ENCODE assay signal across 26 mouse cellular contexts in the genomic region with DNA sequence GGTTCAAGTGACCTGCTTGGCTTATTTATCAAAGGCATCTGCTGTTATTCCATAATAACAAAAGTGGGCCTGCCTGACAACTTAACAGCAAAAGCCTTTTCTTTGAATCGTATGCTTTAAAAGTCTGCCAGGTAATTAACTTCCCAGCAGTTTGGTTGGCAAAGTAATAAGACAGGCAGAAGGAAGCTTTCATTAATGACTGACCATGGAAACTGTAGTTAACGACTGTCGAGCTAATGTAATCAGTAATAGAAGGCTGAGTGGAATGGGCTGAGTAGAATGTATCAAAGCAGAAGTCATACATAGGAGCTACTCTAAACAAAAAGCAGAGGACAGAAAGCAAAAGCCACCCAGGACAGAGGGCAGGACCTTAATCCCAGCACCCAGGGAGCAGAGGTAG.
DNase-seq lines count a peak whose midpoint lies in the region; ATAC-seq and TF ChIP-seq lines count a peak whose summit lies in the region.
"Had no signal": no experiment of that assay in that cellular context is flagged by ENCODE, and none has a peak within 500 bp of the region (broad histone marks: within the 10 kb centered on the region; RNA-seq: fewer than 3 reads in every experiment).

No protein-coding gene starts in this region.

- H3K27me3 ChIP-seq in forebrain, embryonic 16.5 days (replicated peaks; ENCODE audit: control insufficient read depth, insufficient read depth, low read length), result no peaks in the 10 kb centered on the region
- no peaks in the 10 kb centered on the region for H3K27me3 ChIP-seq in forebrain, embryonic 12.5 days
- no peaks in the 10 kb centered on the region for H3K27me3 ChIP-seq in kidney, embryonic 14.5 days (ENCODE audit: control insufficient read depth, insufficient read depth, low read length)
- no peaks in the 10 kb centered on the region for H3K27me3 ChIP-seq in midbrain, postnatal 0 days (ENCODE audit: insufficient read depth, low read length)
- H3K27me3 ChIP-seq in midbrain, embryonic 16.5 days (ENCODE audit: control insufficient read depth, insufficient read depth, low read depth, low read length), result no peaks in the 10 kb centered on the region
- H3K27me3 ChIP-seq: embryonic facial prominence, embryonic 15.5 days; limb, embryonic 13.5 days; liver, embryonic 13.5 days; megakaryocyte, embryonic 14.5 days; midbrain, embryonic 12.5 days had no signal

- H3K4me1 ChIP-seq in forebrain, embryonic 16.5 days (replicated peaks; ENCODE audit: control insufficient read depth, insufficient read depth, low read length), result no peaks in the 10 kb centered on the region
- no peaks in the 10 kb centered on the region for H3K4me1 ChIP-seq in forebrain, embryonic 12.5 days
- no peaks in the 10 kb centered on the region for H3K4me1 ChIP-seq in kidney, embryonic 14.5 days (ENCODE audit: control insufficient read depth, insufficient read depth, low read length)
- no peaks in the 10 kb centered on the region for H3K4me1 ChIP-seq in midbrain, postnatal 0 days (ENCODE audit: insufficient read depth, low read length)
- no peaks in the 10 kb centered on the region for H3K4me1 ChIP-seq in midbrain, embryonic 16.5 days (ENCODE audit: control insufficient read depth, insufficient read depth, low read length)
- H3K4me1 ChIP-seq: embryonic facial prominence, embryonic 10.5 days; embryonic facial prominence, embryonic 15.5 days; limb, embryonic 13.5 days; liver, embryonic 13.5 days; megakaryocyte, embryonic 14.5 days; midbrain, embryonic 12.5 days had no signal

- DNase-seq in kidney, postnatal 14 days, result no peak
- DNase-seq in midbrain, postnatal 0 days (ENCODE audit: low spot score), result peak; percentile 22
- DNase-seq: adrenal gland, postnatal 14 days; cerebellum, adult 2 months; gastrocnemius, postnatal 25 days; heart, adult 18-20 months; heart, postnatal 36 days; liver, embryonic 13.5 days; lung, adult 18-20 months; lung, postnatal 4 days; right cerebral cortex, adult 18-20 months; spleen, adult 18-20 months; thymus, postnatal 14 days had no signal

- TF ChIP-seq CTCF in midbrain, postnatal 0 days (IDR thresholded peaks at IDR 0.05), result no peak

- WGBS in forebrain, embryonic 16.5 days, result 15% methylated on average over 3 of the region's 3 CpGs
- 35% methylated on average over 3 of the region's 3 CpGs for WGBS in forebrain, embryonic 12.5 days
- WGBS in kidney, embryonic 14.5 days, result 59% methylated on average over 3 of the region's 3 CpGs
- WGBS in midbrain, postnatal 0 days, result 60% methylated on average over 3 of the region's 3 CpGs
- WGBS in midbrain, embryonic 16.5 days, result 59% methylated on average over 3 of the region's 3 CpGs

- H3K4me2 ChIP-seq in forebrain, embryonic 16.5 days (ENCODE audit: low read length), result no peak overlapping the region
- no peak overlapping the region for H3K4me2 ChIP-seq in forebrain, embryonic 12.5 days
- H3K4me2 ChIP-seq in kidney, embryonic 14.5 days (replicated peaks; ENCODE audit: low read depth, low read length), result no peak overlapping the region
- no peak overlapping the region for H3K4me2 ChIP-seq in midbrain, postnatal 0 days (ENCODE audit: low read depth, low read length, poor library complexity, severe bottlenecking)
- H3K4me2 ChIP-seq in midbrain, embryonic 16.5 days (ENCODE audit: low read length), result no peak overlapping the region
- H3K4me2 ChIP-seq: embryonic facial prominence, embryonic 15.5 days; heart, embryonic 11.5 days; hindbrain, embryonic 14.5 days; limb, embryonic 13.5 days; liver, embryonic 13.5 days; midbrain, embryonic 12.5 days had no signal

- ATAC-seq in forebrain, embryonic 16.5 days, result peak; percentile 63
- ATAC-seq in forebrain, embryonic 12.5 days (ENCODE audit: low FRiP score), result no peak
- peak; percentile 52; the same call in 1 of the 2 replicates for ATAC-seq in kidney, embryonic 14.5 days (ENCODE audit: low FRiP score, low TSS enrichment)
- ATAC-seq in midbrain, postnatal 0 days (ENCODE audit: low FRiP score), result no peak
- no peak for ATAC-seq in midbrain, embryonic 16.5 days
- no peak for ATAC-seq in cerebellum, adult (ENCODE audit: insufficient number of reproducible peaks, low FRiP score, low TSS enrichment)
- ATAC-seq: CD4-positive, CD25-positive, alpha-beta regulatory T cell, adult 4 months had no signal

- H3K9me3 ChIP-seq in forebrain, embryonic 16.5 days (ENCODE audit: control insufficient read depth, low read length), result no peaks in the 10 kb centered on the region
- H3K9me3 ChIP-seq in forebrain, embryonic 12.5 days, result no peaks in the 10 kb centered on the region
- H3K9me3 ChIP-seq in kidney, embryonic 14.5 days (ENCODE audit: control insufficient read depth, low read length), result no peaks in the 10 kb centered on the region
- no peaks in the 10 kb centered on the region for H3K9me3 ChIP-seq in midbrain, postnatal 0 days (ENCODE audit: low read length)
- no peaks in the 10 kb centered on the region for H3K9me3 ChIP-seq in midbrain, embryonic 16.5 days (replicated peaks; ENCODE audit: control insufficient read depth, low read length, poor library complexity, severe bottlenecking)
- H3K9me3 ChIP-seq: embryonic facial prominence, embryonic 10.5 days; embryonic facial prominence, embryonic 15.5 days; limb, embryonic 13.5 days; liver, embryonic 13.5 days; midbrain, embryonic 12.5 days had no signal

- H3K4me3 ChIP-seq in forebrain, embryonic 16.5 days (replicated peaks; ENCODE audit: low read length), result no peak overlapping the region
- no peak overlapping the region for H3K4me3 ChIP-seq in forebrain, embryonic 12.5 days (replicated peaks)
- H3K4me3 ChIP-seq in kidney, embryonic 14.5 days (ENCODE audit: low read length), result no peak overlapping the region
- no peak overlapping the region for H3K4me3 ChIP-seq in midbrain, postnatal 0 days (ENCODE audit: low read depth, low read length)
- no peak overlapping the region for H3K4me3 ChIP-seq in midbrain, embryonic 16.5 days (ENCODE audit: low read depth, low read length)
- H3K4me3 ChIP-seq: embryonic facial prominence, embryonic 10.5 days; embryonic facial prominence, embryonic 15.5 days; limb, embryonic 13.5 days; liver, embryonic 13.5 days; megakaryocyte, embryonic 14.5 days; midbrain, embryonic 12.5 days had no signal

- H3K9ac ChIP-seq in forebrain, embryonic 16.5 days (replicated peaks; ENCODE audit: low read depth, low read length), result no peak overlapping the region
- no peak overlapping the region for H3K9ac ChIP-seq in forebrain, embryonic 12.5 days
- no peak overlapping the region for H3K9ac ChIP-seq in kidney, embryonic 14.5 days (ENCODE audit: low read depth, low read length)
- no peak overlapping the region for H3K9ac ChIP-seq in midbrain, postnatal 0 days (replicated peaks; ENCODE audit: low read length, poor library complexity, severe bottlenecking)
- no peak overlapping the region for H3K9ac ChIP-seq in midbrain, embryonic 16.5 days (ENCODE audit: low read depth, low read length)
- H3K9ac ChIP-seq: embryonic facial prominence, embryonic 15.5 days; hindbrain, embryonic 14.5 days; limb, embryonic 13.5 days; liver, embryonic 13.5 days; midbrain, embryonic 12.5 days had no signal

- no peaks in the 10 kb centered on the region for H3K36me3 ChIP-seq in forebrain, embryonic 16.5 days (ENCODE audit: control insufficient read depth, insufficient read depth)
- H3K36me3 ChIP-seq in forebrain, embryonic 12.5 days (replicated peaks), result no peaks in the 10 kb centered on the region
- no peaks in the 10 kb centered on the region for H3K36me3 ChIP-seq in kidney, embryonic 14.5 days (ENCODE audit: control insufficient read depth, insufficient read depth, low read length)
- H3K36me3 ChIP-seq in midbrain, postnatal 0 days (ENCODE audit: insufficient read depth, low read length), result no peaks in the 10 kb centered on the region
- no peaks in the 10 kb centered on the region for H3K36me3 ChIP-seq in midbrain, embryonic 16.5 days (ENCODE audit: control insufficient read depth, insufficient read depth, low read length)
- H3K36me3 ChIP-seq: embryonic facial prominence, embryonic 10.5 days; embryonic facial prominence, embryonic 15.5 days; limb, embryonic 13.5 days; liver, embryonic 13.5 days; midbrain, embryonic 12.5 days had no signal

- H3K27ac ChIP-seq in forebrain, embryonic 16.5 days (ENCODE audit: low read length), result no peak overlapping the region
- H3K27ac ChIP-seq in forebrain, embryonic 12.5 days, result no peak overlapping the region
- H3K27ac ChIP-seq in kidney, embryonic 14.5 days (ENCODE audit: low read depth, low read length), result no peak overlapping the region
- no peak overlapping the region for H3K27ac ChIP-seq in midbrain, postnatal 0 days (ENCODE audit: low read depth, low read length)
- H3K27ac ChIP-seq in midbrain, embryonic 16.5 days (ENCODE audit: low read length), result no peak overlapping the region
- H3K27ac ChIP-seq: embryonic facial prominence, embryonic 10.5 days; embryonic facial prominence, embryonic 15.5 days; hindbrain, embryonic 14.5 days; limb, embryonic 13.5 days; liver, embryonic 13.5 days; midbrain, embryonic 12.5 days had no signal

Comparison
In these comparisons a context has a peak if more than half of its experiments do, and no peak if none do; other contexts are left out.
1. ATAC-seq: peak in forebrain, embryonic 16.5 days (single experiment) and kidney, embryonic 14.5 days (single experiment); none in forebrain, embryonic 12.5 days (single experiment), midbrain, postnatal 0 days (single experiment), midbrain, embryonic 16.5 days (single experiment) and cerebellum, adult (single experiment).